Mouse (Mus musculus) left cerebral cortex, adult 8-10 months (tissue): ENCODE data around the gene Rnf41. TPM values are rescaled to one million over a fixed set of nuclear protein-coding genes. Genes with fewer than 3 reads are reported as not detected.

Experiments
- DNase-seq, 2 experiments: peaks; one replicate each; pipeline ENCODE4 v3.0.0; 2022; ENCODE audit warnings: low spot score in 2 of 2
- microRNA-seq, 2 experiments: library from miRNA; unstranded; fragments of <30 nt; microRNA quantifications; one replicate each; pipeline ENCODE4 v1.2.0; 2022
- total RNA-seq, 4 experiments: library from RNA; stranded (reverse); gene quantifications; 2 replicates each; pipeline ENCODE4 v1.2.4; 2022

Gene Rnf41
- total RNA-seq, 4 experiments from 2014 or later, result 72.2 to 79.3 (median 73.4) TPM

DNA sequence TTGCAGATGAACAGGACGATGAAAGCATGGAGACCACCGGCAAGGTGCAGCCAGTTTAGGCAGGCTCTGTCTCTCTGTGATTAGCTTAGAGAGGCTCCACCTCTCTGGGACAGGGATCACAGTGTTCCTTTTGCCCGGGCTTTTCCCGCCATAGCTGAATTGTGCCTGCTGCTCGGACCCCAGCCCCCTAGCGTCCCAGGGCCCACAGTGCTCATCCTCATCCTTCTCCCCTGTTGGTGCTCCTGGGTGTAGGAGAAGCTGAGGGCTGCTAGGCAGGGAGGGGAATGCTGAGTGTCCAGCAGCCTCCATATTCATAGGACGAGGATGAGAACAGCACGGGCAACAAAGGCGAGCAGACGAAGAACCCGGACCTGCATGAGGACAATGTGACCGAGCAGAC is 62.9 kb downstream of the Rnf41 start:
- DNase-seq, result no peak

DNA sequence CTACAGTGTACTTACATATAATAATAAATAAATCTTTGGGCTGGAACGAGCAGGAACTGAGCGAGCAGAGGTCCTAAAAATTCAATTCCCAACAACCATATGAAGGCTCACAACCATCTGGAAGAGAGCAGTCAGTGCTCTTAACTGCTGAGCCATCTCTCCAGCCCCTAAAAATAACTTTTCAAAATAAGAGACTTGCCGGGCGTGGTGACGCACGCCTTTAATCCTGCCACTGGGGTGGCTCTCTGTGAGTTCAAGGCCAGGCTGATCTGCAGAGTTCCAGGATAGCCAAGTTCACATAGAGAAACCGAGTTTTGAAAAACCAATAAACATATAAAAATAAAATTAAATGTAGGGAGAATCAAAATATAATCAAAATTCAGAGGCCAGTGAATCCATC is 74.9 kb downstream of the Rnf41 start:
- no peak for DNase-seq

DNA sequence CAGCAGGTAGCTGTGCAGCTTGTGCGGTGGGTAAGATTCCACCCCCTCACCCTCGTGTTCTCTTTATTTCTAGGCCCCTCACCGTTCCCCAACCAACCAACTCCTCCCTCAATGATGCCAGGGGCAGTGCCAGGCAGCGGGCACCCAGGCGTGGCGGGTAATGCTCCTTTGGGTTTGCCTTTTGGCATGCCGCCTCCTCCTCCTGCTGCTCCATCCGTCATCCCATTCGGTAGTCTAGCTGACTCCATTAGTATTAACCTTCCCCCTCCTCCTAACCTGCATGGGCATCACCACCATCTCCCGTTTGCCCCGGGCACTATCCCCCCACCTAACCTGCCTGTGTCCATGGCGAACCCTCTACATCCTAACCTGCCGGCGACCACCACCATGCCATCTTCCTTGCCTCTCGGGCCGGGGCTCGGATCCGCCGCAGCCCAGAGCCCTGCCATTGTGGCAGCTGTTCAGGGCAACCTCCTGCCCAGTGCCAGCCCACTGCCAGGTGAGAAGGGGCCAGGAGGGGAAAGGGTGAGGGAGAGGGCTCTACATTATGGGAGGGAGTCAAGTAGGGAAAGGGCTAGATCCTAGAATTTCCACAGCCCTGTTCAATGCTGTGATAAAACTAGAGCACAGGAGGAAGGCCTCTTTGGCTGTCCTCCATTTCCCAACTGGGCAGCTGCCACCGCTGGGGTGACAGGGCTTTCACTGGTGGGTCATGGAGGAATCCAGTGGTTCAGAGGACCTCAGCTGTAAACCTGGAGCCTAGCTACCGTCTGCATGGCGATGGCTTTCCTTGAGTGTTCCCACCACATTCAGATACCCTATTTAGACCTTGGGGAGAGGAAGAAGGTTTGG is 76.6 kb downstream of the Rnf41 start:
- no peak for DNase-seq

DNA sequence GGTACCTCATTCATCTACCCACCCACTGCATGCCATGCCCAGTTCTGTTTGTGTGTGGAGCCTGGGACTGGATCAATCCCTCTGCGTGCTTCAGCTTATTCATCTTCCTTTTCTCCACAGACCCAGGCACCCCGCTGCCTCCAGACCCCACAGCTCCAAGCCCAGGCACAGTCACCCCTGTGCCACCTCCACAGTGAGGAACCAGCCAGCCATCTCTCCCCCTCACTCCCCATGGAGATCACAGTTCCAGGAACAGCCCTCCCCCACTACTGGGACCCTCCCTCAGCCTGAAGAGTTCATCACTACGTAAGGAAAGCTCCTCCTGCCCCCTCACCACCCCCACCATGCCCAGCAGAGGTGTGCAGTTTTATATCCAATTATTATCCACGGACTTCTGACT is 77.3 kb downstream of the Rnf41 start:
- DNase-seq, result no peak

DNA sequence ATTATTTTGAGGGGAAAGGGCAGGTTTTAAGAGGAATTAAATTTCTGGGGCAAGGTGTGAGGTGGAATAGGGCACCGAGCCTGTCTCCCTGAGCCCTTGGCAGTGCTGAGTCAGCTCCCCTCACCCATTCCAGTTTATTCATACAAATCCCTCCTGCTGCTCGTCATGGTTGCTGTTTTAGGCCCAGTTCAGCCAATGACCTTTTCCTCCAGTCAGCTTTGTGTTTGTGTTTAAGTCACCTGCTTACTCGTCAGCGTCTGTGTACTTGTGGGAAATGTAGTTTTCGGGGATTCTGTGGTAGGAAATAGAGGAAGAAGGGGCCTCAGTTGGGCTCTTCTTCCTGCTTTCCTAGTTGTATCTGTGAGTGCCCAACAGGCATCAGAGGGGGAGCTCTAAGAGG is 77.9 kb downstream of the Rnf41 start:
- DNase-seq, result no peak

DNA sequence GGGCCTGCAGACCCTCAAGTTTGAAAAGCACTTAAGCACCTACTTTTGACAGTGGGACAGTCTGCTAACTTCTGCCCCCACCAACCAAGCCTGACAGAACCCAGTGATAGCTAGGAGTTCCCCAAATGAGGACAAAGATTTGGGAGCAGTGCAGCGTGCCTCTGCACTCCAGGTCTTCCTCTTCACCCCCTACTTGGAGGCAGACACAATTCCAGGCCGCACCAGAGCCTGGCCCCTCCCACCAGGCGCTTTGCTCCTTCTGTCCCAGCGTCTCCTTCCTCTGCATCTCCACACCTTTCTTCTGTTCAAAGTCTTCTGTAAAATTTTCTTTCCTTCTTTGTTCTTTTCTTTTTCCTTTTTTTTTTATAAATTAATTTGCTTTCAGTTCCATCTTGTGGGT is 78.3 kb downstream of the Rnf41 start:
- no peak for DNase-seq

DNA sequence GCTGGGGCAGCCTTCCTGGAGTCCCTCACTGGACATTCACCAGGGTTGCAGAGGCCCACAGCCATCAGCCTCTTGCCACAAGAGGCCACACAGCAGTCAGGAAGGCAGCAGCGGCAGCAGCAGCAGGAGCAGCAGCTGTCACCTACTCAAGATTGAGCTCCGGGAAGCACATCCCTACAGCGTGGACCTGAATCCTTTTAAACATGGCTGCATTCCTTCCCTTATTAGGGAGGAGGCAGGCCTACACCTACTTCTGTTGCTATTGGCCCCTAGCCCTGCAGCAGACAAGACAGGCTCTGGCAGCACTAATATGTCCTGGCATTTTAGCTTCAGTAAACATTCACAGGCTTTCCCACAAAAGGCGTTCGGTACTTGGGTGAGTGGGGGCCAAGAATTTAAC is 78.8 kb downstream of the Rnf41 start:
- DNase-seq, result no peak

DNA sequence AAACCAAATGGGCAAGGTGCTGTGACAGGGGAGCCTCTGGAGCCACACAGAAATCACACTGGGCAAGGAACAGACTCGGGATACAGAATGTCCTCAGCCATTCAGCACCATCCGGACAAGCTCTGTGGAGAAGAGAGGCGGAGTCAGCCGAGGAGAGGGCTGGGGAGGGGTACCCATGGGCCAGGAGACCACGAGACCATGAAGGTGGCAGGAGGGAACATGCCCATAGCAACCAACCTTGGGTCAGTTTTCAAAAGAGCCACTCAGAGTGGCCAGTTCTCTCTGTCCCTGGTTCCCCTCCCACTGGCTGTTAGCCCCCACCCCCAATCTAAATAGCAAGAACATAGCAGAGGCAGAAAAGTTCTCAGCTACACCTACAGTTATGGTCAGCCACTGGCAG is 79.5 kb downstream of the Rnf41 start:
- no peak for DNase-seq

Small RNA genes lying within 50 kb of the gene (microRNA-seq; reads per million reads assigned to microRNA genes)
- gene Gm25361 (0 reads per million in 2 experiments), gene Gm26308 (0 to 0.22 reads per million in 2 experiments), gene Mir6914 (0 to 0.63 reads per million in 2 experiments), gene Mir6915 (4.0 to 4.8 reads per million in 2 experiments), gene Mir8105 (0 to 0.44 reads per million in 2 experiments)

Other genes with a start within 250 kb of the Rnf41 start
- 10 to 100 TPM; 14.3 to 18.7 (median 17.1) TPM for gene Rbms2, start 231.4 kb upstream of the Rnf41 start, total RNA-seq
- gene Gls2, start 217.2 kb upstream of the Rnf41 start, total RNA-seq, result 10 to 100 TPM; 32.6 to 36.0 (median 34.0) TPM
- gene Spryd4, start 199.8 kb upstream of the Rnf41 start, total RNA-seq, result 1 to 10 TPM; 8.4 to 9.4 (median 9.2) TPM
- not detected for gene Mip, start 185.8 kb upstream of the Rnf41 start, total RNA-seq
- gene Timeless, start 179.6 kb upstream of the Rnf41 start, total RNA-seq, result 1 to 10 TPM; 6.4 to 9.9 (median 7.8) TPM
- not detected for gene Apon, start 157.6 kb upstream of the Rnf41 start, total RNA-seq
- gene Apof, start 143.0 kb upstream of the Rnf41 start, total RNA-seq, result under 1 TPM in 1 of 4 experiments, not detected in 3; 0.30 TPM
- gene Stat2, start 141.1 kb upstream of the Rnf41 start, total RNA-seq, result 10 to 100 TPM; 26.8 to 38.6 (median 28.2) TPM
- under 1 TPM in 1 of 4 experiments, not detected in 3; 0.36 TPM for gene Il23a, start 112.9 kb upstream of the Rnf41 start, total RNA-seq
- gene Pan2, start 108.3 kb upstream of the Rnf41 start, total RNA-seq, result 10 to 100 TPM; 14.5 to 15.5 (median 15.3) TPM
- 10 to 100 TPM; 66.6 to 76.7 (median 67.6) TPM for gene Cnpy2, start 89.2 kb upstream of the Rnf41 start, total RNA-seq
- 100 to 1,000 TPM; 221 to 239 (median 230) TPM for gene Cs, start 73.9 kb upstream of the Rnf41 start, total RNA-seq
- gene Coq10a, start 42.7 kb upstream of the Rnf41 start, total RNA-seq, result 10 to 100 TPM; 59.3 to 62.4 (median 61.5) TPM
- gene Ankrd52, start 34.5 kb upstream of the Rnf41 start, total RNA-seq, result 10 to 100 TPM; 41.2 to 49.0 (median 44.8) TPM
- under 1 TPM in 3 of 4 experiments, not detected in 1; 0.27 to 0.61 (median 0.59) TPM for gene Slc39a5, start 10.4 kb upstream of the Rnf41 start, total RNA-seq
- gene Nabp2, start 165 bp upstream of the Rnf41 start, total RNA-seq, result 10 to 100 TPM; 90.1 to 97.4 (median 94.1) TPM
- gene Smarcc2, start 47.6 kb downstream of the Rnf41 start, total RNA-seq, result 100 to 1,000 TPM; 262 to 275 (median 268) TPM
- 100 to 1,000 TPM; 555 to 620 (median 586) TPM for gene Myl6, start 82.5 kb downstream of the Rnf41 start, total RNA-seq
- gene Myl6b, start 87.0 kb downstream of the Rnf41 start, total RNA-seq, result 10 to 100 TPM; 29.9 to 33.3 (median 32.4) TPM
- gene Esyt1, start 114.2 kb downstream of the Rnf41 start, total RNA-seq, result 10 to 100 TPM; 11.9 to 13.7 (median 12.8) TPM
- gene Zc3h10, start 136.1 kb downstream of the Rnf41 start, total RNA-seq, result 10 to 100 TPM; 11.7 to 16.1 (median 14.8) TPM
- gene Rpl41, start 137.6 kb downstream of the Rnf41 start, total RNA-seq, result 1,000 to 10,000 TPM; 1,345 to 1,743 (median 1,563) TPM
- 10 to 100 TPM; 57.5 to 60.9 (median 59.4) TPM for gene Pa2g4, start 154.3 kb downstream of the Rnf41 start, total RNA-seq
- 1 to 10 TPM; 7.8 to 8.3 (median 8.2) TPM for gene Erbb3, start 178.0 kb downstream of the Rnf41 start, total RNA-seq
- 100 to 1,000 TPM; 129 to 288 (median 207) TPM for gene Rps26, start 215.1 kb downstream of the Rnf41 start, total RNA-seq
- gene Ikzf4, start 234.3 kb downstream of the Rnf41 start, total RNA-seq, result 10 to 100 TPM; 12.0 to 15.9 (median 13.8) TPM